Mouse (Mus musculus) sigmoid colon, adult 10 weeks (tissue): ENCODE data around the gene Rnpc3. TPM values are rescaled to one million over a fixed set of nuclear protein-coding genes. Genes with fewer than 3 reads are reported as not detected.

Source experiments
- polyA plus RNA-seq: library from polyadenylated mRNA; stranded (reverse); fragments of 350-450 nt; fragmentation: Illumina TruSeq; extraction: RNeasy Lipid Tissue Mini Kit (QIAGEN cat#74804); gene quantifications from one replicate; pipeline ENCODE4 v1.2.3, GENCODE M21; 2014; ENCODE audit warnings: low read depth, low replicate concordance

Rnpc3 gene
- polyA plus RNA-seq = 99.6 TPM

GRCm38 (mm10) chr3:113629606-113630359 lies at the start of gene Rnpc3:
TSS of gene Rnpc3 (minus strand) at chr3:113630149.

DNA sequence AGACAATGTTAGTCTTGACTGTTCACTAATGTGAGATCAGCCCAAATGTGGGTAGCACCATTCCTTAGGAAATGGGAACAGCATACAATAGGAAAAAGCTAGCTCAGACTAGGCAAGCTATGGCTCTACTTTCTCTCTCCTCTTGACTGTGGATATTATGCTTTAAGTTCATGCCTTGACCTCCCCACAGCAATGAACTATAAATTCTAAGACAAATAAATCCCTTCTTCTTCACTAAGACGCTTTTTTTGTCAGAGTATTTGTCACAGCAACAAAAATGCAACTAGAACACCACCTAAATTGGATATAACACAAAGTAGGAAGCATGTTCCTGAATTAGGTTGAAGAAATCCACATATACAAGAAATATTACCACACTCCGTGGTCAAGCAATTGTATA lies 23.4 kb downstream of the Rnpc3 start, which contains the start of gene Amy1:
Gene Amy1 (minus strand): TSS at position 101 of the 400 bp plus-strand sequence.

Other genes starting within 250 kb of the Rnpc3 start
- not detected for gene Amy2a1, start 97.7 kb downstream of the Rnpc3 start, polyA plus RNA-seq
- 11.8 TPM for gene Amy1, start 23.4 kb downstream of the Rnpc3 start, polyA plus RNA-seq